Mouse (Mus musculus) CD4-positive, CD25-positive, alpha-beta regulatory T cell, adult 4 months (primary cell): ENCODE data around the gene Gbp4. TPM values are rescaled to one million over a fixed set of nuclear protein-coding genes. Genes with fewer than 3 reads are reported as not detected.

Experiments
- polyA plus RNA-seq, 2 experiments: library from polyadenylated mRNA; unstranded; fragments of 100-300 nt; shearing (Covaris generic); gene quantifications; one replicate each; pipeline ENCODE4 v1.2.1; 2017

Gbp4 gene
- polyA plus RNA-seq, 2 experiments from 2014 or later, result 246 to 316 TPM

Other genes with a start within 250 kb of the Gbp4 start
- gene Abcg3, start 156.9 kb downstream of the Gbp4 start, polyA plus RNA-seq, result 10 to 100 TPM; 29.4 to 29.9 TPM
- 100 to 1,000 TPM in 1 of 2 experiments, 10 to 100 TPM in 1; 98.9 to 133 TPM for gene Gbp9, start within 50 bp of the Gbp4 start, polyA plus RNA-seq
- gene Gbp8, start within 50 bp of the Gbp4 start, polyA plus RNA-seq, result 100 to 1,000 TPM; 100 to 118 TPM
- 10 to 100 TPM; 53.6 to 87.0 TPM for gene Gbp10, start 99.9 kb upstream of the Gbp4 start, polyA plus RNA-seq
- gene Gm43302, start 154.1 kb upstream of the Gbp4 start, polyA plus RNA-seq, result 1 to 10 TPM; 3.1 to 7.1 TPM
- 100 to 1,000 TPM; 164 to 204 TPM for gene Gbp6, start 154.1 kb upstream of the Gbp4 start, polyA plus RNA-seq